Mouse (Mus musculus): ENCODE data around the gene Cacna2d2.

Gene Cacna2d2

GRCm38 (mm10) chr9:107456667-107457066 lies 57.3 kb downstream of the Cacna2d2 start:
- no peak for DNase-seq (ENCODE audit: low read depth, low spot score)

- no peak for DNase-seq (ENCODE audit: low read depth, low spot score)
These were observed 63.5 kb downstream of the Cacna2d2 start for GRCm38 (mm10) chr9:107462907-107463306.

- DNase-seq (ENCODE audit: low read depth, low spot score) = peak; percentile 60
These were observed 64.1 kb downstream of the Cacna2d2 start for GRCm38 (mm10) chr9:107463509-107463908.

GRCm38 (mm10) chr9:107464130-107464529 lies 64.7 kb downstream of the Cacna2d2 start:
- DNase-seq (ENCODE audit: low read depth, low spot score) = no peak

- DNase-seq (ENCODE audit: low read depth, low spot score) = no peak
These were observed 66.2 kb downstream of the Cacna2d2 start for GRCm38 (mm10) chr9:107465657-107466056.

- DNase-seq (ENCODE audit: low read depth, low spot score) = no peak
These were observed 69.9 kb downstream of the Cacna2d2 start for GRCm38 (mm10) chr9:107469213-107469795.

GRCm38 (mm10) chr9:107470427-107470826 lies 71.0 kb downstream of the Cacna2d2 start:
- no peak for DNase-seq (ENCODE audit: low read depth, low spot score)

GRCm38 (mm10) chr9:107474016-107474415 lies 74.6 kb downstream of the Cacna2d2 start:
- DNase-seq (ENCODE audit: low read depth, low spot score) = no peak

- no peak for DNase-seq (ENCODE audit: low read depth, low spot score)
These were observed 79.6 kb downstream of the Cacna2d2 start for GRCm38 (mm10) chr9:107478979-107479378.

GRCm38 (mm10) chr9:107479593-107479992 lies 80.2 kb downstream of the Cacna2d2 start:
- no peak for DNase-seq (ENCODE audit: low read depth, low spot score)

- no peak for DNase-seq (ENCODE audit: low read depth, low spot score)
These were observed 81.2 kb downstream of the Cacna2d2 start for GRCm38 (mm10) chr9:107480477-107481069.

- no peak for DNase-seq (ENCODE audit: low read depth, low spot score)
These were observed 81.9 kb downstream of the Cacna2d2 start for GRCm38 (mm10) chr9:107481340-107481739.

GRCm38 (mm10) chr9:107482004-107482403 lies 82.6 kb downstream of the Cacna2d2 start:
- no peak for DNase-seq (ENCODE audit: low read depth, low spot score)

GRCm38 (mm10) chr9:107482770-107483169 lies 83.4 kb downstream of the Cacna2d2 start:
- DNase-seq (ENCODE audit: low read depth, low spot score) = no peak

- DNase-seq (ENCODE audit: low read depth, low spot score) = no peak
These were observed 84.3 kb downstream of the Cacna2d2 start for GRCm38 (mm10) chr9:107483714-107484113.

GRCm38 (mm10) chr9:107484302-107484701 lies 84.9 kb downstream of the Cacna2d2 start:
- no peak for DNase-seq (ENCODE audit: low read depth, low spot score)

GRCm38 (mm10) chr9:107484766-107485165 lies 85.4 kb downstream of the Cacna2d2 start:
- DNase-seq (ENCODE audit: low read depth, low spot score) = no peak

GRCm38 (mm10) chr9:107486086-107486485 lies 86.7 kb downstream of the Cacna2d2 start:
- no peak for DNase-seq (ENCODE audit: low read depth, low spot score)

- peak; percentile 46 for DNase-seq (ENCODE audit: low read depth, low spot score)
These were observed 87.3 kb downstream of the Cacna2d2 start for GRCm38 (mm10) chr9:107486507-107487225.

GRCm38 (mm10) chr9:107490146-107490545 lies 90.7 kb downstream of the Cacna2d2 start:
- no peak for DNase-seq (ENCODE audit: low read depth, low spot score)

- DNase-seq (ENCODE audit: low read depth, low spot score) = no peak
These were observed 91.2 kb downstream of the Cacna2d2 start for GRCm38 (mm10) chr9:107490625-107491024.

GRCm38 (mm10) chr9:107493511-107493910 lies 94.1 kb downstream of the Cacna2d2 start:
- DNase-seq (ENCODE audit: low read depth, low spot score) = peak; percentile 72

GRCm38 (mm10) chr9:107494238-107494637 lies 94.8 kb downstream of the Cacna2d2 start:
- DNase-seq (ENCODE audit: low read depth, low spot score) = no peak

Measured in 3T3-L1 (cell line).